Mouse (Mus musculus) cerebellum, adult 9-10 months (tissue): ENCODE measurements around the gene Plpp2.

Experiments used
- DNase-seq: peaks from one replicate; pipeline ENCODE4 v3.0.0; 2022

The Plpp2 gene

DNA sequence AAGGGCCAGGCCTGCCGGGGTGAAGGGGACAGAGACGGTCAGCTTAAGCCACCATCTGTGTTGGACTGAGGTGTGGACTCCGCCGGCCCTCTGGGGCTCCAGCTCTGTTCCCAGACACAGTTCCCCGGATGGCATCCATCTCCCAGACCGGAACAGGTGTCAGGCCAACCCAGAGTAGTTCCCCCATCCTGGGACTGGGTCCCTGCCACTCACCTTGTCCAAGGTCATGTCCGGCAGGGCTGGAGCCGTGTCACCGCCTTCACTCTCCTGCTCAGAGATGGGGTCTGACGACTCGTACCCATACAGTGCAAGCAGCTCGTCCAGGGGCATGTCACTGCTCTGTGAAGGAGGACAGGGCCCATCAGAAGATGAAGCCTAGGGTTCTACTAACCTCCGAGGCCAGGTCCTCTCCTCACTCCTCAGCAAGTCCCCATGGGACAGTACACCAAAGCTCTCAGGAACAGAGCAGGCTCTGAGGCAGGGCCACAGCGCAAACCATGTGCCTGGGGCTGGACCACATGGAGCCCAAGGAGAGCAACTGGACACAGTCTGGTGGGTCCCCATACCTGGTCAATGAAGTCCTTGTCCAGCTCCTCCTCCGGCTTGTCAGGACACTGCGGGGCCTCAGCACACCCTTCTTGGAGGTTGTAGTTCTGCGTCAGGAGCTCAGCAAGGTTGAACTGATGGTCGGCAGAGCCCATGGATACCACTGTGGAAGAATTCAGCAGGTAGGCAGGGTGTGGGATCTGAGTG, 15.6 kb upstream of the Plpp2 start:
- DNase-seq: no peak

GRCm38 (mm10) chr10:79548546-79548945, 14.9 kb upstream of the Plpp2 start:
- DNase-seq: no peak

- DNase-seq: no peak
Measured at GRCm38 (mm10) chr10:79547148-79547675, 13.6 kb upstream of the Plpp2 start.

- DNase-seq: no peak
Measured at GRCm38 (mm10) chr10:79546483-79546882, 12.9 kb upstream of the Plpp2 start.

- DNase-seq: no peak
Measured at GRCm38 (mm10) chr10:79545891-79546290, 12.3 kb upstream of the Plpp2 start.

DNA sequence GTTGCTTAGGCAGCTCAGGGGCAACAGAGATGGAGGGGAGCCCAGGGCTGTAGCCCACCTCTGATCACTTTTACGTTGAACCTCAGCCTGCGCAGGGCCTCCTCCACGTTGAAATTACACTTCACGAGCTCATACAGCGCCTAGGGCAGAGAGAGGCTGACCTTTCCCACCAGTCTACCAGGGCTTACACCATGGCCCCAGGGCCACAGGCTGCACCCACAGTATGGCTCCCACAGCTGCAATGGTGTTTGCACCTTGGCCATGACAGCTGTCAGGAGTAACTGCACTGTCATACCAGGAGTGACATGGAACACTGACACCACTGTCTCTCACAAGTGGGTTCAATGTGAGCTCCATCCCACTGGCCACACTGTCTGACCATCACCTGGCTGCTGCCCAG, 11.0 kb upstream of the Plpp2 start:
- DNase-seq: no peak

DNA sequence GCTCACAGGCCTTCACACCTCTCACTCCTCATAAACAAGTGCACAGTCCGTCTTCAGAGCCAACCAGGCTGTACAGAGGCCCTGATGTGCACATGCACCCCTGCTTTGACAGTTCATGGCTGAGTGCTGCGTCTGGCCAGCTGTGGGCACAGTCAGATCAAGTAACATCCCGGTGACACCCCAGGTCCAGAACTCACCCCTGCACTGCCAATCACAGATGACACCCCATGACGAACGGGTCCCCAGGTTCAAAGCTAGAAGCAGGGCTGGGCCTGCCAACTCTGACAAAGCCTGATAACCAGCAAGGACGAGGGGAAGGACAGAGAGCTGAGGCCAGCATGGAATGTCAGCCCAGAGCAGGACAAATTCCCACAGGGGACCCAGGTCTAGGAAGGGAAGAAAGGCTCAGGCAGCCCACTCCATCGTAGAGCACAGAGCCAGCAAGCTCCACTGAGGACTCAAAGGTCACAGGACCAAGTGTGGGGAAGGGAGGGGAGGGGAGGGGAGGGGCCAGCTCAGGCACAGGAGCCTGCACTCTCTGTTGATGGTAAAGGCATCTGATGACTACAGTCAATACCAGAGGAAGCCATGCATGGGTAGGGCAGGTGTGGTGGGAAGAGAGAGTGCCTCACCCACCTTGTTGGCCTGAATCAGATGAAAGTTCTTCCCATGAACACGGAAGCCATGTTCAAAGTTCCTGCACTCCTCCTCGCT, 10.4 kb upstream of the Plpp2 start:
- no peak for DNase-seq

DNA sequence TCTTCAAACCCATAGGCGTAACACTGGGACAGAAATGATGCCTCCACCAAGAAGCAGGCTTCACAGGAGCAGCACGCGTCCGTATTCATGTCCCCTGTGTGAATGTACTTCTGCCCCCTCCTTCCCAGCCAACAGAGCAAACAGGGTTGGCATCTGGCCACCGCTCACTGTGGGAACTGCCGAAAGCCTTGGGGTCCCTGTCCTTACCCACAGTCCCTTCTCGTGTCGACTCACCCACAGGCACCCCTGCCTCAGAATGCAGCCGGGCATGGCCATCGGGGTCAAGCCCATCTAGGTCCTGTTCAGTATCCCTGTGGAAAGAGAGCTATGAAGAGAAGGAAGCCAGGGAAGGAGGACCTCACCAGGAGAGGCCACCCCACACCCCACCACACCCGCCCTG, 8.6 kb upstream of the Plpp2 start:
- no peak for DNase-seq

- no peak for DNase-seq
Measured at GRCm38 (mm10) chr10:79541522-79541921, 7.9 kb upstream of the Plpp2 start.

GRCm38 (mm10) chr10:79540746-79541145, 7.2 kb upstream of the Plpp2 start:
- no peak for DNase-seq

GRCm38 (mm10) chr10:79539701-79540495, 6.3 kb upstream of the Plpp2 start:
- DNase-seq: no peak

GRCm38 (mm10) chr10:79538873-79539272, 5.3 kb upstream of the Plpp2 start:
- DNase-seq: no peak

GRCm38 (mm10) chr10:79538323-79538722, 4.7 kb upstream of the Plpp2 start:
- DNase-seq: no peak

GRCm38 (mm10) chr10:79537781-79538180, 4.2 kb upstream of the Plpp2 start:
- DNase-seq: no peak

- DNase-seq: no peak
Measured at GRCm38 (mm10) chr10:79537271-79537670, 3.7 kb upstream of the Plpp2 start.

GRCm38 (mm10) chr10:79536461-79537080, 3.0 kb upstream of the Plpp2 start:
- no peak for DNase-seq

DNA sequence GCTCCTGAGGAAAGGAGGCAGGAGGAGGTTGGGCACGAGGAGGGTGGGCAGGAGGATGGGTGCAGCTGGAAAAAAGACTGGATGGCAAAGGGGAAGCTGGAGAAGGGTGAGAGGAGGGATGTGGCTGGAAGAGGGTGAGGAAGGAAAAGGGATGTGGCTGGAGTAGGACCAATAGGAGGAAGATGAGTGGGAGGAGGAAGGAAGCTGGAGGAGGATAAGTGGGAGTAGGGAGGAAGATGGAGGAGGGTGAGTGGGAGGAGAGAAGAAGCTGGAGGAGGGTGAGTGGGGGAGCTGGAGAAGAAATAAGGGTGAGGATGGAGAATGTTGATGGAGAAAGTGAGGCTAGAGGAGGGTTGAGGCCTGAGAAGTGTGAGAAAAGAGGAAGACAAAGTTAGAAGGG, 1.8 kb upstream of the Plpp2 start:
- no peak for DNase-seq

GRCm38 (mm10) chr10:79534426-79534825, 830 bp upstream of the Plpp2 start:
- no peak for DNase-seq

GRCm38 (mm10) chr10:79532678-79533077, 918 bp downstream of the Plpp2 start:
- DNase-seq: no peak

DNA sequence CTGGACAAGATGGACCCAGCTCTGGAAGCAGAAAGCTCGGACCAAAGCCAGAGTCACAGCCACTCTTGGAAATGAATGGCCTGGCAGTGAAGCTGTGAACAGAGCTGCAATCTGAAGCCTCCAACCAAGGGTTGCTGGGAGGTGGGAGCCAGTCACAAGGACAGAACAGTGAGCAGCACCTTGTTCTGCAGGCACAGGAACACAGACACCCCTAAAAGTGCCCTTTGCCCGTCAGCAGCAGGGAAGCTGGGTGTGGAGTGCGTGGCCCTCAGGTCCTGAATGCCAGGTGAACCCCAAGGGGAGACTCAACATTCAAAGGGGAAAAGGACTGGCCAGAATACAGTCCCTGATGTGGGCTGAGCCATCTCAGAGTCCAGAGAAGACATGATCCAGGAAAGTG, 2.0 kb downstream of the Plpp2 start:
- DNase-seq: no peak

GRCm38 (mm10) chr10:79530721-79531120, 2.9 kb downstream of the Plpp2 start:
- DNase-seq: no peak

- no peak for DNase-seq
Measured at GRCm38 (mm10) chr10:79530241-79530640, 3.4 kb downstream of the Plpp2 start.

GRCm38 (mm10) chr10:79528081-79528480, 5.5 kb downstream of the Plpp2 start:
- no peak for DNase-seq
